Mouse (Mus musculus): ENCODE results near the gene Fam240b. TPM values are rescaled to one million over a fixed set of nuclear protein-coding genes. Genes with fewer than 3 reads are reported as not detected.

The Fam240b gene
- polyA plus RNA-seq (2014; fragmentation: Nextera tagmentation; extraction: Ambion mirVana), result not detected in 2 replicates

- 87% methylated on average over 6 of the region's 6 CpGs for WGBS
These were observed at the start of gene Fam240b for GRCm38 (mm10) chr13:64497692-64498091. Gene Fam240b (minus strand): TSS chr13:64497792.

GRCm38 (mm10) chr13:64530139-64530538 lies 32.5 kb upstream of the Fam240b start:
- H3K9ac ChIP-seq (ENCODE audit: low read length), result no peak overlapping the region
- ATAC-seq (replicated peaks; ENCODE audit: low FRiP score), result no peak
- WGBS, result 82% methylated on average over 5 of the region's 5 CpGs
- H3K9me3 ChIP-seq (ENCODE audit: control insufficient read depth, low read length), result no peaks in the 10 kb centered on the region
- no peak for DNase-seq (ENCODE audit: low spot score)
- H3K4me1 ChIP-seq (replicated peaks; ENCODE audit: control insufficient read depth, insufficient read depth, low read length), result no peaks in the 10 kb centered on the region
- H3K4me2 ChIP-seq (ENCODE audit: low read depth, low read length, severe bottlenecking), result no peak overlapping the region
- no peaks in the 10 kb centered on the region for H3K27me3 ChIP-seq (ENCODE audit: control insufficient read depth, insufficient read depth, low read length)
- no peak overlapping the region for H3K27ac ChIP-seq (ENCODE audit: low read depth, low read length)
- no peaks in the 10 kb centered on the region for H3K36me3 ChIP-seq (ENCODE audit: control insufficient read depth, insufficient read depth, low read length)
- H3K4me3 ChIP-seq (ENCODE audit: low read depth, low read length), result no peak overlapping the region

More at GRCm38 (mm10) chr13:64497692-64498091, at the start of gene Fam240b:
- no peak within 1 kb of the TSS for H3K4me3 ChIP-seq (ENCODE audit: low read depth, low read length)
- H3K9ac ChIP-seq (ENCODE audit: low read length), result no peak within 1 kb of the TSS
- no peak for DNase-seq (ENCODE audit: low spot score)
- H3K9me3 ChIP-seq (ENCODE audit: control insufficient read depth, low read length), result no peaks in the 10 kb centered on the region
- no peaks in the 10 kb centered on the region for H3K36me3 ChIP-seq (ENCODE audit: control insufficient read depth, insufficient read depth, low read length)
- no peaks in the 10 kb centered on the region for H3K4me1 ChIP-seq (replicated peaks; ENCODE audit: control insufficient read depth, insufficient read depth, low read length)
- no peak for ATAC-seq (replicated peaks; ENCODE audit: low FRiP score)
- no peak within 1 kb of the TSS for H3K4me2 ChIP-seq (ENCODE audit: low read depth, low read length, severe bottlenecking)
- H3K27me3 ChIP-seq (ENCODE audit: control insufficient read depth, insufficient read depth, low read length), result no peaks in the 10 kb centered on the region
- H3K27ac ChIP-seq (ENCODE audit: low read depth, low read length), result no peak within 1 kb of the TSS

DNA sequence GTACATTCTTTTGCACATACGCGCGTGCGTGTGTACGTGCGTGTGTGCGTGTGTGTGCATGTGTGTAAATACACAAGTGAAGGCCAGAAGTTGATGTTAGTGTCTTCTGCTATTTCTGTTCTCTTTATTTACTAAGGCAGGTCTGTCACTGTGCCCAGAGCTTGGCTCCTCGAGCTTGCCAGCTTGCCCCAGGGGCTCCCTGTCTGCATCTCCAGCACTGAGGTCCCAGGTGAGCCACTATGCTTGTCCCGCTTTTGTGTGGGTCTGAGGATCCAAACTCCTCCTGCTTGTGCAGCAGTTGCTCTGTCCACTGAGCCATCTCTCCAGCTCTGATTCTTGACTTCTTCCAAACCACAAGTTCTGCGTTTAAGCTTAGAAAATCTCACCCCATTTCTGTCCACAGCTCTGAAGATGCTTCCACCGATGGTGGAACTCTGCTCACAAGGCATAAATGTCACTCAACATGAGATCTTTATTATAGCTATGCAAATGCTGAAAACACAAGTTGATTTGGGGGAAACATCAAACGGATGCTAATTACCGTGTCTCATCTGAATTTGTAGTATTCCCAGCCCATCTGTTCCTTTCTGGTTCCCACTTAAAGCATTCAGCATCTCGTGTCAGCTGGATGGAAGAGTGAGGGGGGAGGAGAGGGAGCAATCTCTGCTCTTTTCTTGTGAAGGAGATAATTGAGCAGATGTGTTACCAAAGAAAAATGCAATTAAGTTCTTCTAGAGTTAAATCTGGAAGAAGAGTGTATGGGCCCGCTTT lies 29.1 kb upstream of the Fam240b start:
- Histone ChIP-seq H3K4me2 (ENCODE audit: low read depth, low read length, severe bottlenecking) (no peak overlapping the region), H3K9ac (ENCODE audit: low read length) (no peak overlapping the region), H3K4me1 (replicated peaks; ENCODE audit: control insufficient read depth, insufficient read depth, low read length) (no peaks in the 10 kb centered on the region), H3K27me3 (ENCODE audit: control insufficient read depth, insufficient read depth, low read length) (no peaks in the 10 kb centered on the region), H3K4me3 (ENCODE audit: low read depth, low read length) (no peak overlapping the region), H3K27ac (ENCODE audit: low read depth, low read length) (no peak overlapping the region), H3K9me3 (ENCODE audit: control insufficient read depth, low read length) (no peaks in the 10 kb centered on the region), H3K36me3 (ENCODE audit: control insufficient read depth, insufficient read depth, low read length) (no peaks in the 10 kb centered on the region)
- DNase-seq (ENCODE audit: low spot score) (no peak), ATAC-seq (replicated peaks; ENCODE audit: low FRiP score) (peak; percentile 46; the same call in 1 of the 2 replicates)
- WGBS, result 86% methylated on average over 15 of the region's 15 CpGs

- WGBS, result 82% methylated on average over 2 of the region's 2 CpGs
- no peaks in the 10 kb centered on the region; the same call in 1 of the 2 replicates for H3K9me3 ChIP-seq (ENCODE audit: control insufficient read depth, low read length)
- no peak for DNase-seq (ENCODE audit: low spot score)
- H3K27ac ChIP-seq (ENCODE audit: low read depth, low read length), result no peak overlapping the region
- ATAC-seq (replicated peaks; ENCODE audit: low FRiP score), result no peak
- H3K4me1 ChIP-seq (replicated peaks; ENCODE audit: control insufficient read depth, insufficient read depth, low read length), result no peaks in the 10 kb centered on the region
- no peak overlapping the region for H3K9ac ChIP-seq (ENCODE audit: low read length)
- no peak overlapping the region for H3K4me2 ChIP-seq (ENCODE audit: low read depth, low read length, severe bottlenecking)
- H3K27me3 ChIP-seq (ENCODE audit: control insufficient read depth, insufficient read depth, low read length), result no peaks in the 10 kb centered on the region
- H3K36me3 ChIP-seq (ENCODE audit: control insufficient read depth, insufficient read depth, low read length), result no peaks in the 10 kb centered on the region
- H3K4me3 ChIP-seq (ENCODE audit: low read depth, low read length), result no peak overlapping the region
These were observed 16.7 kb upstream of the Fam240b start for GRCm38 (mm10) chr13:64514247-64514646.

DNA sequence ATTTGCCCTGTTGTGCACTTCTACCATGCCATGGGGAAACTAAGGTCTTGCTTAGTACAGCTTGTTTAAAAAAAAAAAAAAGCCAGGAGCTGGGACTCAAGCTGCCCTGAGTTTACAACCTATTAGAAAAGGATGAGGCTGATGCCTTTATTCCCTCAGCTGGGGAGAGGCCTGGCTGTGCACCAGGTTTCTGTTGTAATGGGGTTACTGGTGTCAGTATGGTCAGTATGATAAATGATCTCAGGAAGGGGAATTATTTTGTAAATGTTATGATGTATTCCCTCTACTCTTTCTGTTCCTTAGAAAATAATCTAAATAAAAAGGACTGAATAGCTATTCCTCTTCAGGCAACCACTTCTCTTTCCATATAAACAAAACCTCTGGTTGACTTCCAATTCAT lies 14.0 kb upstream of the Fam240b start:
- H3K4me2 ChIP-seq (ENCODE audit: low read depth, low read length, severe bottlenecking), result no peak overlapping the region
- H3K4me1 ChIP-seq (replicated peaks; ENCODE audit: control insufficient read depth, insufficient read depth, low read length), result no peaks in the 10 kb centered on the region
- no peak for ATAC-seq (replicated peaks; ENCODE audit: low FRiP score)
- no peak overlapping the region for H3K9ac ChIP-seq (ENCODE audit: low read length)
- H3K9me3 ChIP-seq (ENCODE audit: control insufficient read depth, low read length), result no peaks in the 10 kb centered on the region; the same call in 1 of the 2 replicates
- no peaks in the 10 kb centered on the region for H3K27me3 ChIP-seq (ENCODE audit: control insufficient read depth, insufficient read depth, low read length)
- no peak overlapping the region for H3K27ac ChIP-seq (ENCODE audit: low read depth, low read length)
- no peak for DNase-seq (ENCODE audit: low spot score)
- H3K36me3 ChIP-seq (ENCODE audit: control insufficient read depth, insufficient read depth, low read length), result no peaks in the 10 kb centered on the region
- no peak overlapping the region for H3K4me3 ChIP-seq (ENCODE audit: low read depth, low read length)

DNA sequence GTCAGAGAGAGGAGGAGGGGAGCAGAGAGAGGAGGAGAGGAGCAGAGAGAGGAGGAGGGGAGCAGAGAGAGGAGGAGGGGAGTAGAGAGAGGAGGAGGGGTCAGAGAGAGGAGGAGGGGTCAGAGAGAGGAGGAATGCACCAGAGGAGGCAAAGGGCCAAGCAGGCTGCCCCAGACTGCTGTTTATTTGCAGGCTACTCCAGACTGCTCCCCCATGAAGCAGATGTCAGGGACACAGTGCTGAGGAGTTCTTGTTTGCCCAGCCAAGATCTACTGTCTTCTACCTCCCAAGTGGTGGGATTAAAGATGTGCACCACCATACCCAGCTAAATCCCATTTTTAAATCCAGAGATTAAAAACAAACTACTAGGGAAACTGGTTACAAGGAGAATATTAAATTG lies 9.8 kb upstream of the Fam240b start:
- Histone ChIP-seq H3K9me3 (ENCODE audit: control insufficient read depth, low read length) (no peaks in the 10 kb centered on the region; the same call in 1 of the 2 replicates), H3K9ac (ENCODE audit: low read length) (no peak overlapping the region), H3K4me2 (ENCODE audit: low read depth, low read length, severe bottlenecking) (no peak overlapping the region), H3K27me3 (ENCODE audit: control insufficient read depth, insufficient read depth, low read length) (no peaks in the 10 kb centered on the region), H3K27ac (ENCODE audit: low read depth, low read length) (no peak overlapping the region), H3K4me1 (replicated peaks; ENCODE audit: control insufficient read depth, insufficient read depth, low read length) (no peaks in the 10 kb centered on the region), H3K4me3 (ENCODE audit: low read depth, low read length) (no peak overlapping the region), H3K36me3 (ENCODE audit: control insufficient read depth, insufficient read depth, low read length) (no peaks in the 10 kb centered on the region)
- DNase-seq (ENCODE audit: low spot score) (no peak), ATAC-seq (replicated peaks; ENCODE audit: low FRiP score) (no peak)

GRCm38 (mm10) chr13:64502833-64503232 lies 5.2 kb upstream of the Fam240b start:
- no peaks in the 10 kb centered on the region for H3K27me3 ChIP-seq (ENCODE audit: control insufficient read depth, insufficient read depth, low read length)
- no peak overlapping the region for H3K4me3 ChIP-seq (ENCODE audit: low read depth, low read length)
- whole genome bisulfite sequencing, result 82% methylated on average over 3 of the region's 3 CpGs

GRCm38 (mm10) chr13:64493586-64493985 lies 4.0 kb downstream of the Fam240b start:
- 73% methylated on average over 5 of the region's 5 CpGs for WGBS
- H3K9me3 ChIP-seq (ENCODE audit: control insufficient read depth, low read length), result no peaks in the 10 kb centered on the region
- H3K27me3 ChIP-seq (ENCODE audit: control insufficient read depth, insufficient read depth, low read length), result no peaks in the 10 kb centered on the region
- DNase-seq (ENCODE audit: low spot score) (no peak), ATAC-seq (replicated peaks; ENCODE audit: low FRiP score) (no peak)
- no peaks in the 10 kb centered on the region for H3K36me3 ChIP-seq (ENCODE audit: control insufficient read depth, insufficient read depth, low read length)
- H3K4me2 ChIP-seq (ENCODE audit: low read depth, low read length, severe bottlenecking), result no peak overlapping the region
- no peak overlapping the region for H3K4me3 ChIP-seq (ENCODE audit: low read depth, low read length)
- no peak overlapping the region for H3K27ac ChIP-seq (ENCODE audit: low read depth, low read length)
- H3K4me1 ChIP-seq (replicated peaks; ENCODE audit: control insufficient read depth, insufficient read depth, low read length), result no peaks in the 10 kb centered on the region
- H3K9ac ChIP-seq (ENCODE audit: low read length), result no peak overlapping the region

More at GRCm38 (mm10) chr13:64502833-64503232, 5.2 kb upstream of the Fam240b start:
- ATAC-seq (replicated peaks; ENCODE audit: low FRiP score) (no peak), DNase-seq (ENCODE audit: low spot score) (no peak)
- H3K9me3 ChIP-seq (ENCODE audit: control insufficient read depth, low read length), result no peaks in the 10 kb centered on the region
- no peak overlapping the region for H3K27ac ChIP-seq (ENCODE audit: low read depth, low read length)
- H3K36me3 ChIP-seq (ENCODE audit: control insufficient read depth, insufficient read depth, low read length), result no peaks in the 10 kb centered on the region
- no peak overlapping the region for H3K4me2 ChIP-seq (ENCODE audit: low read depth, low read length, severe bottlenecking)
- H3K9ac ChIP-seq (ENCODE audit: low read length), result no peak overlapping the region
- H3K4me1 ChIP-seq (replicated peaks; ENCODE audit: control insufficient read depth, insufficient read depth, low read length), result no peaks in the 10 kb centered on the region

- 84% methylated on average over 6 of the region's 6 CpGs for WGBS
- no peaks in the 10 kb centered on the region for H3K36me3 ChIP-seq (ENCODE audit: control insufficient read depth, insufficient read depth, low read length)
- H3K9me3 ChIP-seq (ENCODE audit: control insufficient read depth, low read length), result no peaks in the 10 kb centered on the region
- ATAC-seq (replicated peaks; ENCODE audit: low FRiP score) (no peak), DNase-seq (ENCODE audit: low spot score) (no peak)
- no peak overlapping the region for H3K4me2 ChIP-seq (ENCODE audit: low read depth, low read length, severe bottlenecking)
- no peak overlapping the region for H3K4me3 ChIP-seq (ENCODE audit: low read depth, low read length)
- no peaks in the 10 kb centered on the region for H3K27me3 ChIP-seq (ENCODE audit: control insufficient read depth, insufficient read depth, low read length)
- no peak overlapping the region for H3K27ac ChIP-seq (ENCODE audit: low read depth, low read length)
- H3K9ac ChIP-seq (ENCODE audit: low read length), result no peak overlapping the region
- no peaks in the 10 kb centered on the region for H3K4me1 ChIP-seq (replicated peaks; ENCODE audit: control insufficient read depth, insufficient read depth, low read length)
These were observed 7.7 kb downstream of the Fam240b start for GRCm38 (mm10) chr13:64489886-64490285.
